Mouse (Mus musculus) T-helper 1 cell (primary cell): ENCODE measurements around the gene Tsc22d4.

Experiments
- in situ Hi-C: fragments of 300-600 bp; cut with MboI, MseI; formaldehyde crosslinking; loops from one replicate; pipeline ENCODE4 v1.15.1; 2025; ENCODE audit warnings: high pct_unique_total_duplicates

Gene Tsc22d4

DNA sequence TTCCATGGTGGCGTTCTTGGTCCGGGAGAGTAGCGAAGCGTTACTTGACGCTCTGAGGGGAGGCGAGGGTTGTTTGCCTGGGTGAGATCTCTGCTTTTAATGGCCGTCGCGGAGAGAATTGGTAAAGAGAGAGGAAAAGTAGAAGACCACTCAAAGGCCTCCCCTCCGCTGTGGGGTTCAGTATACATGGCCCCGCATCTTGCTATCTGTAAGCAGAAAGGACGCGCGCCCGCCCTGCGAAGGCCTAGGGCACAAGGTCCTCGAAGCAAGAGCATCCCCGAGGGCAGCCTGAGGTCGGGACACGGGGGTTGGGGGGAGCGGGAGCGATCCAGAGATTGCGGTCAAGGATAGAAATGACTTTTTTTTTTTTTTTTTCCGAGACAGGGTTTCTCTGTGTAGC, 42.6 kb downstream of the Tsc22d4 start:
- in situ Hi-C loops = no loop called here

GRCm38 (mm10) chr5:137788946-137789531, 43.5 kb downstream of the Tsc22d4 start:
- in situ Hi-C loops = no loop called here

GRCm38 (mm10) chr5:137791553-137791952, 46.0 kb downstream of the Tsc22d4 start:
- in situ Hi-C loops = no loop called here

- in situ Hi-C loops = no loop called here
These were observed 51.1 kb downstream of the Tsc22d4 start for GRCm38 (mm10) chr5:137796606-137797005.

DNA sequence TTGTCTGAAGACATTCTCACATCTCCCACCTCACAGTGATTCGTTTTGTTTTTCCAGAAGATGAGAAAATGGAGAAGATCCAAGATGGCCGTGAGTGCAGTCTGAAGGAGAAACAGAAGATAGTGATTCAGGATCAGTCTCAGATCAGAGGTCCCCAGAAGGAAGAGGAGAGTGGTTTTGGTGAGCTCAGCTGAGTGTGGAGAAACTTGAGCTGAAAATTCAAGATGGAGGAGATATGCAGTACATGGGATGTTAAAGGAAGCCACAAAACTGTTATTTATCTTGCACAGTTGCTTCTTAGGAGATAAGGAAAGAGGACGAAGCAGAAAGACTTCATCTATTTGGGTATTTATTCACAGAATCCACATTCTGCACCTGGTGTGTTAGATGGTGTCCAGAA, 55.4 kb downstream of the Tsc22d4 start:
- in situ Hi-C loops = loop anchor here (5.0 kb wide), 1 partner anchor 76 kb away; no protein-coding TSS in a partner anchor

GRCm38 (mm10) chr5:137806158-137806557, 60.6 kb downstream of the Tsc22d4 start:
- in situ Hi-C loops = no loop called here

GRCm38 (mm10) chr5:137808316-137808715, 62.8 kb downstream of the Tsc22d4 start:
- in situ Hi-C loops = no loop called here

- in situ Hi-C loops = no loop called here
These were observed 72.1 kb downstream of the Tsc22d4 start for GRCm38 (mm10) chr5:137817466-137818222.
